Mouse (Mus musculus): ENCODE data around the gene Ephb2. TPM values are rescaled to one million over a fixed set of nuclear protein-coding genes. Genes with fewer than 3 reads are reported as not detected.

Gene Ephb2
- polyA plus RNA-seq, 1 experiment, result 4.6 TPM

DNA sequence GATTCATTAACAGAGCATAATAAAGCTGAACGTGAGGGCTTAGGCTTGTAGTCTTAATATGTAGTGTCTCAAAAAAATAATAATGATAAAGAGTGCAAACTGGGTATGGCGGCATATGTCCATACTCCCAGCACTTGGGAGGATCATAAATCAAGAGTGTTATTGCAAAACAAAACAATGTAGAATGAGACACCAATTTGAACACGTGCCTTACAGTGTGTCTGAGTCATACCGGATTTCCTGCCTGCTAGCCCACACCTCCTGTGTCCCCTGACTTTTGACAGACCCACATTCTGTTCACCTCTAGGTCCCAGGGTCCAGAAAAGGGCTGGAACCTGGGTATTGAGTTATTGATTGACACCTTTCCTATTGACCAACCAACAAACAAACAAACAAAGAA, 6.2 kb upstream of the Ephb2 start:
- H3K4me3 ChIP-seq (replicated peaks; ENCODE audit: extremely low read depth, low read depth, low read length), result no peak overlapping the region
- no peaks in the 10 kb centered on the region for H3K4me1 ChIP-seq (ENCODE audit: control insufficient read depth, insufficient read depth, low read length)
- TF ChIP-seq CTCF (IDR thresholded peaks at IDR 0.05; ENCODE audit: insufficient read depth, low read length) (no peak), POLR2A (IDR thresholded peaks at IDR 0.05; ENCODE audit: borderline replicate concordance, extremely low read depth, low read depth, low read length) (no peak)
- no peak for DNase-seq
- WGBS, result 32% methylated on average over 4 of the region's 4 CpGs

DNA sequence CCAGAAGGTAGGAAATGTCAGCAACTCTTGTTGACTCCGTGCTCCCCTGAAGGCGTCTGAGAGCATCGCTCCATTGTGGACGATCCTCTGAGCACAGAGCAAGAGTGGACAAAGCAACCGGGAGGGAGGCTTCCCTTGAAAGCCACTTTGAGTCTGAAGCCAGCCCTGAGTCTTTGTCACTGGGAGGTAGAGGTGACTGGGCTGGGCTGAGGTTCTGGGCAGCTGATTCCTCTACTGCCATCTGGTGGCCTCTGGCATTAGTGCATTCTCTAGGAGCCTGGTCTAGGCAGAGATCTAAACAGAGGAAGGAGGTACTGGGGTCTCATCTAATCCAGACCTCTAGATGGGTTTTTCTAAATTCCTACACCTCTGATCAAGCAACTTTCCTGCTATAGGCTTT, 5.3 kb upstream of the Ephb2 start:
- peak; percentile 69 for DNase-seq
- peak; percentile 85 for TF ChIP-seq CTCF (IDR thresholded peaks at IDR 0.05; ENCODE audit: insufficient read depth, low read length)
- no peak for TF ChIP-seq POLR2A (IDR thresholded peaks at IDR 0.05; ENCODE audit: borderline replicate concordance, extremely low read depth, low read depth, low read length)
- no peak overlapping the region for H3K4me3 ChIP-seq (replicated peaks; ENCODE audit: extremely low read depth, low read depth, low read length)
- 10% methylated on average over 5 of the region's 5 CpGs for WGBS
- no peaks in the 10 kb centered on the region; the same call in 1 of the 2 replicates for H3K4me1 ChIP-seq (ENCODE audit: control insufficient read depth, insufficient read depth, low read length)

DNA sequence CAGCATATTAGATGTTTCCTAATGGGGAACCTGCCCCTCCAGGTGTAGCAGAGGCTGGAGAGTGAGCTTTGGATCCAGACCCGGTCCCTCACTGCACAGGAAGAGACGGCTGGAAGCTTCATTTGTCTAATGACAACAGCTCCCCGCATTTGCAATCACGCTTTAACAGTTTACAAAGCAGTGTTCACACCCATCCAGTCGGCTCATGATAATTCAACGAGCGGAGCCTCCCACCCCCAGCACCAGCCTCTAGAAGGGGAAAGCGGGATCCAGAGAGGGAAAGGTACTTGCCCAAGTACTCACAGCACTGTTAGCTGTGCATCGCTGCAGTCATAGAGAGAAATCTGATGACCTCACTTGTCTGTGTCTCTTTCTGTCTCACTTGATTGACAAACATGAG, 2.7 kb upstream of the Ephb2 start:
- no peak for DNase-seq
- Histone ChIP-seq H3K4me1 (ENCODE audit: control insufficient read depth, insufficient read depth, low read length) (no peaks in the 10 kb centered on the region; the same call in 1 of the 2 replicates), H3K4me3 (replicated peaks; ENCODE audit: extremely low read depth, low read depth, low read length) (no peak overlapping the region)
- TF ChIP-seq CTCF (IDR thresholded peaks at IDR 0.05; ENCODE audit: insufficient read depth, low read length), result no peak
- 56% methylated on average over 9 of the region's 9 CpGs for WGBS

DNA sequence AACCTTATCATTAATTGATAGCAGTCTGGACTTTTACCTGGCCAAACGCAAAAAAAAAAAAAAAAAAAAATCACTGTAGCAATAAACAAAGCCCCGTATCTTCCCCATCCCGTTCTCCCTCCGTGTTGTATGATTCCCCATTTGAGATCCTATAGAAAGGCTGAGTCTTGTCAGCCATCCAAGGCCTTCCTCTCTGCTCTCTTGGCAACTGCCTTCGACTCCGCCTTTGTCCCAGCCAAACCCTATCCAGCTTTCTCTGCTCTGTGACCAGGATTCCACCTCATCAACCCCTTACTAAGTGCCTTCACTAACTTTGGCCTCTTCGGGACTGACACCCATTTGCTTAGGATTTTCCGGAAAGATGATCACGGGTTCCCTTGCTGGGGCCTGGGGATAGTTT, 2.2 kb upstream of the Ephb2 start:
- WGBS, result 67% methylated on average over 9 of the region's 9 CpGs
- DNase-seq, result no peak
- Histone ChIP-seq H3K4me3 (replicated peaks; ENCODE audit: extremely low read depth, low read depth, low read length) (no peak overlapping the region), H3K4me1 (ENCODE audit: control insufficient read depth, insufficient read depth, low read length) (no peaks in the 10 kb centered on the region; the same call in 1 of the 2 replicates)
- TF ChIP-seq CTCF (IDR thresholded peaks at IDR 0.05; ENCODE audit: insufficient read depth, low read length), result no peak
- no peak for TF ChIP-seq POLR2A (IDR thresholded peaks at IDR 0.05; ENCODE audit: borderline replicate concordance, extremely low read depth, low read depth, low read length)

DNA sequence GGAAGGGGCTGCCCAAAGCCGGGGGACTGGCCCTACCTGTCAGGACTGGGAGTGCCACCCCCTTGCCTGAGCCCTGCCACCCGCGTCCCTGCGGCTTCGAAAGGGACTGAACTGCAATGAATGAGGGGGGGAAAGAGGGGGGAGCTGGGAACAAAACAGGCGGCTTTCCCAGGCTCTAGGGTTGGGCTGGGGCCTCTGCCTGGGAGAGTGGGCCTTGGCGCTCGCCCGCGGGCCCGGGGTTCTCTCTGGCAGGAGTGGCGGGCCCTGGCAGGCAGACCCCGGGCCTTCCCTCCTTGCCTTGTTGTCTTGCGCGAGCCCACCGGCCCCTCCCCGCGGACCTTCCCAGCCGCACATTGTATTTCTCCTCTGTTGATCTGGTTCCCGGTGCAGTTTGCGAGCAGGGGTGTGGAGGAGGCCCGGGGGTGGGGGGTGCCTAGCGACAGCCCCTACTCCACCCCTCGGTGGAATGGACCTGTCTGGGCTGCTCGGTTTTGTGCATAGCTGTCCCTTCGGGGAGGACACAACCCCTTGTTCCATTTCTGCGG, 671 bp upstream of the Ephb2 start:
- 3% methylated on average over 27 of the region's 27 CpGs for WGBS
- TF ChIP-seq CTCF (IDR thresholded peaks at IDR 0.05; ENCODE audit: insufficient read depth, low read length) (no peak), POLR2A (IDR thresholded peaks at IDR 0.05; ENCODE audit: borderline replicate concordance, extremely low read depth, low read depth, low read length) (no peak)
- H3K4me3 ChIP-seq (replicated peaks; ENCODE audit: extremely low read depth, low read depth, low read length), result no peak overlapping the region
- DNase-seq, result no peak
- H3K4me1 ChIP-seq (ENCODE audit: control insufficient read depth, insufficient read depth, low read length), result no peaks in the 10 kb centered on the region; the same call in 1 of the 2 replicates

DNA sequence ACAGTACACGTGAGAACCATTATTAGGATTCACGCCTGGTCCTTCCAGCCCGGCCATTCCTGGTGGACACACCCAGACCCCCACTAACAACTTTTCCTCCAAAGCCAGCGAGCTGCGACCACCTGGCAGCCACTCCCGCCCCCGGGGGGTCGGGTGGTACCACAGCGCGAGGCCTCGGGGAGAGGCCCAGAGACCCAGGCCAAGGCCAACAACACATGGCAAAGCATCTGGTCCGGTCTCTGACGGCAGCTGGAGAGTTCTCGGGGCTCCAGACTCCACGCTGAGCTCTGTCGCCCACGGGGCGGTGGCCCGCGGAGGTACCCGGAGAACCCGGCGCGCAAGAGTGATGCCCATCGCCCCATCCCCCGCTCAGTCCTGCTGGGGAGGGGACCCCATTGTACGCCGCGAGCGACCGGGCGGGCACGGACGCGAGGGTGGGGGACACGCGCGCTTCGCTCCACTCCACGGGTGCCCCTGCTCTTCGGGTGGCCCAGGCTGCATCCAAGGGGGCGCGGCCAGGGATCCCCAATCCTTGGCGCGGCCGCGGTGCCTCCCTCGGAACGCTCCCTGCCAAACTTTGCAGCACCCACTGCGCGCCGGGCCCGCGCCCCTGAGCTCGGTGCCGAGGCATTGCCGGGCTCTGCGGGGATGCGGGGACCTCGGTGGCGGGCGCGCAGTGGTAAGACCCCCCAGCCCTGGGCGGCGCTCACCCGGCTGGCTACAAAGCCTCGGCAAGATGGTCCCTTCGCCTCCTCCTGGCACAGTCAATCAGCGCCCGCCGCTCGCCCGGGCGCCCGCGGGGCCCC, 770 bp downstream of the Ephb2 start:
- no peak for TF ChIP-seq CTCF (IDR thresholded peaks at IDR 0.05; ENCODE audit: insufficient read depth, low read length)
- TF ChIP-seq POLR2A (IDR thresholded peaks at IDR 0.05; ENCODE audit: borderline replicate concordance, extremely low read depth, low read depth, low read length), result no peak
- WGBS, result 2% methylated on average over 76 of the region's 76 CpGs
- no peak for DNase-seq
- H3K4me3 ChIP-seq (replicated peaks; ENCODE audit: extremely low read depth, low read depth, low read length), result no peak overlapping the region
- H3K4me1 ChIP-seq (ENCODE audit: control insufficient read depth, insufficient read depth, low read length), result no peaks in the 10 kb centered on the region; the same call in 1 of the 2 replicates

DNA sequence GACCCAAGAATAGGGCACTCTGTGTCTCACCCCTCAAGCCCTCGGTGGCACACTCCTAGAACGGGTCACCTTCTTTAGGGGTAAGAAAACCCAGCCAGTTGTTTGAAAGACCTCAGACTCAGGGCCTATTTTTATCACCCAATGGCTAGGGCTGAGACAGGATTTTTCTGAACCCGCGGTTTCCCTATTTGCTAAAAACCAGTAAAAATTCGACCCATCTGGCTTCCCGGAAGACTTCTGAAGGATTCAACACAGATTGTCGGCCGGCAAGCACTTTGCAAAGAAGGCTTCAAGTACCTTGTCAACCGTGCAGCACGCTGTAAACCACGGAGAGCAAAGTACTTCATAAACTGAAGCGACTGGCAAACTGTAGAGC, 1.4 kb downstream of the Ephb2 start:
- H3K4me1 ChIP-seq (ENCODE audit: control insufficient read depth, insufficient read depth, low read length), result no peaks in the 10 kb centered on the region; the same call in 1 of the 2 replicates
- TF ChIP-seq POLR2A (IDR thresholded peaks at IDR 0.05; ENCODE audit: borderline replicate concordance, extremely low read depth, low read depth, low read length) (no peak), CTCF (IDR thresholded peaks at IDR 0.05; ENCODE audit: insufficient read depth, low read length) (no peak)
- H3K4me3 ChIP-seq (replicated peaks; ENCODE audit: extremely low read depth, low read depth, low read length), result no peak overlapping the region
- no peak for DNase-seq
- 13% methylated on average over 12 of the region's 12 CpGs for WGBS

DNA sequence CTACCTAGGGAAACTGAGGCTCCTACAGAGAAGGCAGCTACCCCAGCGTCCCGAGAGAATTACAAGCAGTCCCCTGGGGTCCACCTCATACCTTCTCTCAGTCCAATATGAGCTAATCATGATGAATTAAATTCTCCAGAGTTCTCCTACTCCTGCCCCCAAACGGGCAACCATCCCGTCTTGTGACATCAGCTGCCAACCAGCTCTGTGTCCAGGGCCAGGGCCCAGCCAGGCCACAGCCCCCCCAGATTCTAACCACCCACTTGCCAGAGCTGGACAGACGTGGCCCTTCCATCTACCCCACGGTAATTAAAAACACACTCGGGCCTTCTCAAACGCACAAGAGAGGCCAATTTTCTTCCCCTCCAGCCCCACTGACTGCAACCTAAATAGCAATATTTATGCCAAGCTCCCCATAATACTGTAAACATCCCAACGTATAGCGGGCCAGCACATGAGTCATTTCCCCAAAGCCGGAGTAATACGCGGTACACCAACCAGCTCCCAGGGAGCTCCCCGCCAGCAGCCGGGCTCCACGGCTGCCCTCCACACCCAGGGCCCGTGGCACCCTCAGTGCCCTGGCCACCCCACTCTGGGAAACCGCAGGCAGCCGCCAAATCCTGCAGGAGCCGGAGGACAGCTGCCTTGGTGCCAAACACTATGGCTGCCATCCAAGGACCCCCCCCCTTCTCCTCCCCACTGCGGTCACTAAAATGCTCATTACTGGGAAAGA, 2.0 kb downstream of the Ephb2 start:
- no peak overlapping the region for H3K4me3 ChIP-seq (replicated peaks; ENCODE audit: extremely low read depth, low read depth, low read length)
- no peak for DNase-seq
- no peaks in the 10 kb centered on the region; the same call in 1 of the 2 replicates for H3K4me1 ChIP-seq (ENCODE audit: control insufficient read depth, insufficient read depth, low read length)
- WGBS, result 49% methylated on average over 21 of the region's 21 CpGs
- TF ChIP-seq CTCF (IDR thresholded peaks at IDR 0.05; ENCODE audit: insufficient read depth, low read length) (no peak), POLR2A (IDR thresholded peaks at IDR 0.05; ENCODE audit: borderline replicate concordance, extremely low read depth, low read depth, low read length) (no peak)

DNA sequence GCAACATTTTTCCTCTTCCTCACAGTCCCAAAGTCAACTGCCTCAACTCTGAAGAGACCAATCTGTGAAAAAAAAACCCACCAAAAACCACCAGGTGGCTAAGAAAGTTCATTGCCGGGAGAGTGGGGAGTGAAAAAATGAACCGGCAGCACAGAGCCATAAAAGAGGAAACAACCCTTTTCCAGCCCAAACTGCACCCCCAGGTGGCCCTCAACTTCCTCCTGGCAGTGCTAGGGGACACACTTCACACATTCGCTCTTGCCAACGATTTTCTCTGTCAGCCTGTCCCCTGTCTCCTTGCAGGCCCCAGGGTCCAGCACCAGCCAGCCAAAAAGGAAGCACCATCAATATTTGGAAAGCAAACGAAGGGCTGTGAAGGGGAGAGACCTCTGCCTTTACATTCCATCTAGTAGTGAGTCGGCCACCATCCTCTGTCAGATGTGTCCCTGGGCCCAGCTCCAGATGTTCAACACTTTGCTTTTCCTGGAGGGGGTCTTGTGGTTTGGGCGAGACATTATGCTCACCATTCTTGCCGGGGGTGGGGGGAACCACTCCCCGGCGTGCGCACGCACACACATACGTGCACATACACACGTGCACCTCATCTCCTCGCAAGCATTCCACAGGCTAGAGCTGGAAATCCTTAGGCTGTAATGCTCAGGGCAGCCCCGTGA, 3.1 kb downstream of the Ephb2 start:
- 62% methylated on average over 16 of the region's 16 CpGs for WGBS
- DNase-seq, result no peak
- Histone ChIP-seq H3K4me3 (replicated peaks; ENCODE audit: extremely low read depth, low read depth, low read length) (no peak overlapping the region), H3K4me1 (ENCODE audit: control insufficient read depth, insufficient read depth, low read length) (no peaks in the 10 kb centered on the region; the same call in 1 of the 2 replicates)
- no peak for TF ChIP-seq POLR2A (IDR thresholded peaks at IDR 0.05; ENCODE audit: borderline replicate concordance, extremely low read depth, low read depth, low read length)
- TF ChIP-seq CTCF (IDR thresholded peaks at IDR 0.05; ENCODE audit: insufficient read depth, low read length), result no peak

Data from lung, adult 2 months (tissue).